Mouse (Mus musculus): Measurements from ENCODE around the gene Lin37.

Gene Lin37

DNA sequence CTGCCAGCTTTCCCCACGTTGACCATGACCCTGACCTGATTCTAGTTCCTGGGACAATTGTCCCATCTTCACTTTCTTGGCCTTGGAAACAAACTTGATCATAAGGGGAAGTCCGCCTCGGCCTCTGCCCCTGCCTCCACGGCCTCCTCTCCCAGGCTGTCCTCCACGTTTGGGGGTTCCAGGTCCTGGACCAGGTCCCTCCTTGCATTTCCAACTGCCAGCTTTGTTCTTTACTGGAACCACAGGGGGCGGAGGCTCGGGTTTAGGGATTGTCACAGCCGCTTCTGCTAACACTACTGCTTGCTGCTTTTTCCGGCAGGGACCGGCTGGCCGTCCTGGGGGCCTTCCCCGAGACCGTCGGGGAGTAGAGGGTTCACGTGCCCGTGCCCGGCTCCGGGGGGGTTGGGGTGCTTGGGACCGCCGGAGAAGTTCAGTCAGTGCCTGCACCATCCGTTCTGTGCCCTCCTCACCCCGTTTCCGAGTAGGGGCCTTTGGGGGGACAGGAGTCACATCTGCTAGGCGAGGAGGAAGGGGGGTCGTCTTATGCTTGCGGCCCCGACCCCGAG is 26.9 kb upstream of the Lin37 start:
- peak; percentile 39 to 42 for DNase-seq

DNA sequence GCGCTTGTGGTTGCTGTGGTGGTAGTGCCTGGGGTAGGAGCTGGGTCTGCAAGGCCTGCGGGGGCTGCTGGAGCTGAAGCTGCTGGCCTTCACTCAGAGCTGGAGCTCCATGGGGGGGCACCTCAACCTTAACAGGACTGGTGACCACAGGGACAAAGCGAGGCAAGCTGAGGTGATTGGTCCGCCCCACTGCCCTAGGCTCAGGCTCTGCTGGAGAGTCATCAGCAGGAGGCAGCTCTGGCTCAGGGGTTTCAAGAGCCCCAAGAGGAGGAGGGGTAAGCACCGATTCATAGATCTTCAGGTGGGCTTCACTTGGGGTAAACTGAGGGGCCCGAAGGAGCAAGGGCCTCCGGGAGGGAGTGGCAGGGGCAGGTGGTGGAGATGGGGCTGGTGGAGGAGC is 25.5 kb upstream of the Lin37 start:
- no peak for DNase-seq

DNA sequence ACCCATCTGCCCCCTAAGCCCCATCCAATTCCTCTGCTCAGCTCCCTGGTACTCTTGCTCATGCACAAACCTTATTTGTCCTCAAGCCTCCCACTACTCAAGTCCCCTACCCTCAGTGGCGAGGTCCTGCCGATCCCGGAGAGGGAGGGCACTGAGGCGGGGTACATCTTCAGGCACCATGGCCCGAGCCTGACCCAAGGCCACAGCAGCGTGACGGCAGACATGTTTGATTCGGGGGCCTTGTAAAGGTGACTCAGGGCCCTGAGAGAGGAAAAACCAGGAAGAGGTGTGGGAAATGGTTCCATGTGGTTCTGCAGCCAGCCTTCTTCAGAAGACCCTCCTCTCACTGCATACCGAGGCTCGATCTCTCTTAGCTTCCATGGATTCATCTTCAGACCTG is 24.7 kb upstream of the Lin37 start:
- no peak for DNase-seq

DNA sequence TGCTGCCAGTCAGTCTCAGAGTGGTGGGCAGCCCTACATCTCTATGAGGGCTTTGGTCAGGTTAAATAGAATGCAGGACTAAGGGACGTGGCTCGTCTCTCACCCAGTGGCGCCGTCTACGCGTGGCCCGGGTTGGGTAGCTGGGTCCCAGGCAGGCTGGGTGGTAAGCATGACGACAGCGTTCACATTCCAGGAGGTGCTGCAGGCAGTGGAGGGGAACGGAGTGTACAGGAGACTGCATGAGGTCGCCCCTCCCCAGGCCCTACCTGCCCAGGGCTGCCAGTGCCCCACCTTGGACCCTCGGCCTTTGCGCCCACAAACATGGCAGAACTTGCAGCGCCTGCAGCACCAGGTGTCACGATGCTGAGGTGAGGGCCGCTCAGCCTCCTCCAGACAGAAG is 21.9 kb upstream of the Lin37 start:
- DNase-seq: no peak

DNA sequence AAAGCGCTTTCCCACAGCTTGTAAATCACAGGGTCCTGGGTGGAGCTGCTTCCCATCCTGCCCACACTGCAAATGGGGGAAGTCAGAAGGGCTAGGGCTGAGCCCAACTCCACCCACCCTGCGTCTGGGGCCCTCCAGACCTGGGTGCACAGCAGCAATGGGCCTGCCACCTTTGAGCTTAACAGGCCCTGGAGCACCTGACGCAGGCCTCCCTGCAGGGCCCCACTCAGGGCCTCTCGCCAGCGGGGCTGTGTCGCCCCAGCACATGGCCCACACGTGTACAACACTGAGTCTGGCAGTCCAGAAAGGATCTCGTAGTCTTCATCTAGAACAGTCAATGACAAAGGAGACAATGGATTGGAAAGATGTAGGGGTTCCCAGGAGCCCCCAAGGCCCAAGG is 20.3 kb upstream of the Lin37 start:
- no peak for DNase-seq

DNA sequence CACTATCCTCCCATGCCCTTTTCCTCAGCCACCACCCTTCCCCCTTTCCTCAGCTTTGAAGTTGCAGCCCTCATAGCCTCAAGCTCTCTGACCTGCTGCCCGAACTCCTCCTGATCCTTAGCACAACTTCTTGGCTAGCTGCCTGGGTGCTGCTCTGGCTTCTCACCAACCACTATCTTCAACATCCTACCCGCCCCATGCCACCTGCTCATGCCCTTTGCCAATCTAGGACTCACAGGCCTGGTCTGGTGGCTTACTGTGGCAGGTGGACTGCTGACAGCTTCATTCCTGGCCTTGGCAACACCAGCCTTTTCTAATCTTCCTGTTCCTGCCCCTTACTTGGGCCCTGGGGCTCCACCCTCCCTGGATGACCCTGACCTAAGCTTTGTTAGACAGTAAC is 13.3 kb upstream of the Lin37 start:
- DNase-seq: peak; percentile 86 to 87

GRCm38 (mm10) chr7:30572389-30572788 is 12.8 kb upstream of the Lin37 start:
- DNase-seq: no peak

DNA sequence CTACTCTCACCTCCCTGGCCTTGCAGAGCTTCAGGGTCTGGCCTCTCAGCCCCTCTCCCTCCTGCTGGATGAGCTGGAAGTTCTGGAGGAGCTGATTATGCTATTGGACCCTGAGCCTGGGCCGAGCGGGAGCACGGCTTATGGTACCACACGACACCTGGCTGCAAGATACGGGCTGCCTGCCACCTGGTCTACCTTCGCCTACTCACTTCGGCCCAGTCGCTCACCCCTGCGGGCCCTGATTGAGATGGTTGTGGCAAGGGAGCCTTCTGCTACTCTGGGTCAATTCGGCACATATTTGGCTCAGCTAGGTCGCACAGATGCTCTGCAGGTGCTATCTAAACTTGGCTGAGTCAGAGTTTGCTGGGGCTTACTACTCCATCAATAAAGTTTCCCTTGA is 7.9 kb upstream of the Lin37 start:
- DNase-seq: no peak

GRCm38 (mm10) chr7:30566033-30566432 is 6.4 kb upstream of the Lin37 start:
- DNase-seq: peak in 1 of 2 experiments; percentile 8

DNA sequence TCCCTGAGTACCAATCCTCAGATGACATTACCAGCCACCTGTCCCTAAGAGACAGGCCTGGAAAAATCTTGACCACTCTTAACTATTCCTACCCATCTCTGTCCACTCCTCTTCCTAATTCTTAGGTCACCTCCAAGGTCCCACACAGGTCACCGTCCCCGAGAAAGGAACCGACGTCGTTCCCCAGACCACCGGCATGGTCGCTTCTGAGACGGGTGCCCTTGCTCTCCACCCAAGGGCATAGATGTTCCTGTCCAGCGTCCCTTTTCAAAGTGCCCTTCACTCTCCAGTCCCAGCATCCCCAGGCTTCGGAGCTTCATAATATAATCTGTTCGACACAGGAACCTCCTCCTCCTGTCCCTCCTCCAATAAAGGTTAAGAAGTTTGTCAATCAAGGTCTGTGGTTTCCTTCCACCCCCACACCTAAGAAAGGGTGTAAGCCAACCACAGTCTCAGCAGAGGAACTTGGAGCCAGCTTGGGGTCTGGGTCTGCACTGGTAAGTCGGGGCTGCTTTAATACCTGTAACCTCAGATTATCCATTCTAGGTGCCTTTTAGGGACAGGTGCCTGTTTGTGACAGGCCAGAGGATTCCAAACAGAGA is 5.4 kb upstream of the Lin37 start, which contains the start of gene Igflr1:
TSS of gene Igflr1 (plus strand) at position 458 of the 602 bp plus-strand sequence.
- no peak for DNase-seq

GRCm38 (mm10) chr7:30563906-30564280 is 4.3 kb upstream of the Lin37 start:
- DNase-seq: no peak

- DNase-seq: peak; percentile 97 to 98
Measured at GRCm38 (mm10) chr7:30563117-30563905, 3.7 kb upstream of the Lin37 start, which contains the start of the genes U2af1l4, Gm49396 and Psenen. Gene U2af1l4 (plus strand): TSS chr7:30563301. Gene Gm49396 (plus strand): TSS chr7:30563344. Gene Psenen (minus strand): TSS chr7:30563627.

DNA sequence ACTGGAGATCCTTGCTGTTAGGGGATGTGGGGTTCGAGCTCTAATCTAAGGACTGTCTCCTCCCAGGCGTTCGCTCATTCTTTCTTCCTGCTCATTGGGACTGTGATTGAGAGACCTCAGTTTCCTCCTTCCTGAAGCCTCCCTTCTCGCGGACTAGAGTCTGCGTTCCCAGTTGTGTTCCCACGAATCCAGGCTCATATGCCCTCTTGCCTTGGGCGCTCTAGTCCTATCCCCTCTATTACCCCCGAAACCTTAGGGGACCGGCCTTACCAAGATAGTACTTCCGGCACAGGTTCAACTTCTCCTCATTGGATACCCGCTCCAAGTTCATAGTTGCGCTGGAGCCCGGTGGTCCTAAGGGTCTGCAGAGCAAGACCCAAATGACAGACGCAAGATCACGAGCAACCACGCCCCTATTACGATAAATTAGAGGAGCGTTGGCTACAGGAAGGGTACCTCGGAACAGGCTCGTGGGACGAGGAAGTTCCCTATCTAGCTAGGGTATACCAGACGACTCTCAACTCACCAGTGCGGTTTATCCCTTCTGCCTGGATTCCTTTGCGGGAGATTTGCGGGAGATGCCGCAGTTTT is 3.0 kb upstream of the Lin37 start:
- DNase-seq: peak in 1 of 2 experiments; percentile 45

DNA sequence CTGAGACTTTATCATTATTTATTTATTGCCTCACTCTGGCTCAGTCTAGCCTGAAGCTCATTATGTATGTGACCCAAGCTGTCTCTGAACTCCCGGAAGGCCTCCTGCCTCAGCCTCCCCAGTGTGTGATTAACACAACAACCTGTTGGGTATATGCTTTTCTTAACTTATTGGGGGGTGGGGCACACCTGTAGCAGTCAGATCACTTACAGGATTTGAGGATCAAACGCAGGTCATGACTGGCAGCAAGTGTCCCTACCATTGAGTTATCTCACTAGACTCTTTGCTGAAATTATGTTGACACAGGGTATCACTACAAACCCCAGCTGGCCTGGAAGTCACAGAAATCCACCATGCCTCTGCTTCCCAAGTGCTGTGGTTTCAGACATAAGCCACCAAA is 658 bp upstream of the Lin37 start:
- DNase-seq: no peak

- peak in 1 of 2 experiments; percentile 30 for DNase-seq
Measured at GRCm38 (mm10) chr7:30558656-30559442, 789 bp downstream of the Lin37 start.

DNA sequence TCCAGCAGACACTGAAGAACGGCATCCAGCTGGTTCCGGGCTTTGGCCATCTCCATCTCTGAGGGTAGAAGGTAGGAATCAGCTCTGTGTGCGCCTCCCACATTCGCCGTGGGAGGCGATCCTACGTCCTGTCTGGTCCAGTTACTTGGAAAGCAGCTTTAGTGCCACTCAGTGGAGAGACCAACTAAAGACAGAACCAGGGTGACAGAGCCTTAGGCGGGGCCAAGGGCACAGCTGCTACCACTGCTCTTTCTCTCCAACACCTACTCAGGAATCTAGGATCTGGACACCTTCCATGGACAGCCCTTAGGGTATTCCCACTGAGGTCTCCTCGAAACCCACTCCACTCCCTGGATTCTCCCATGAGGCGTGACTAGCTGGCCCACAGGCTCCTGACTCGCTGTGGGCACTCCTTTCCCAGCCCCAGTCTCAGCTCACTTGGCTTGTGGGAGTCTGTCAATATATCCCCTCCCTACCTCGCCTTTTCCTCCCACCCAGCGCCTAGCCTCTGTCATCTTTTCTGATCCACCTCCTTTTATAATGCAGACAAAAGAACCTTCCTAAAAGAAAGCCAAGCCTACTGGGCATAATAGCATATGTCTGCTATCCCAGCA is 1.6 kb downstream of the Lin37 start:
- DNase-seq: peak in 1 of 2 experiments; percentile 15

DNA sequence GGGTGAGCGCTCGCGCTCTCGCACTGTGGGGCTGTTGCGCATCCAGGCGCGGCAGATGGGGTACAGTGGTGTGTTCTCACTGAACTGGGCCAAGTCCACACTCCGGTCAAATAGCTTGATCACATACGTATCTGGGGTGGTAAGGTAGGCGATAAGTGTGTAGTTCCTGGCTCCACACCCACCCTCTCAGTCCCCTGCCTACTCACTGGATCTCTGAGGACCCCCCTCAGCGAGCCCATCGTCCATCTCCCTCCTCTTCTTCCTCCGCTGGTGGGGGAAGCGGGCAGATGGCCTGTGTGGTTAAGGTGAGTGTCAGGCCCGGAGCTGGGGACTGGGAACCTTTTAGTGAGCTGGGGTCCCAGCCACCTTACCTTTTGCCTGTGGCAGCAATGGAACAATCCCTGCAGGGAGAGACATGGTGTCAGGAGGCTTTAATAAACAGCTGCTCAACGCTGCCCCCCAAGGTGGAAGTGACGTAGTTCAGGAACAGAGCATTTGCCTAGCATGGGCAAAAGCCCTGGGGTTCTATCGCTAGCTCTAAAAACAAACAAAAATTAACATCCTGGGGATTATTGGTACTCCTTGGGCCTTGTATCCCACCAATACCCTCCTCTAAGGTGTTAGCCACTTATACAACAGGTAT is 2.6 kb downstream of the Lin37 start:
- peak in 1 of 2 experiments; percentile 52 for DNase-seq

- no peak for DNase-seq
Measured at GRCm38 (mm10) chr7:30553810-30554584, 5.6 kb downstream of the Lin37 start.

- DNase-seq: peak; percentile 71 to 72
Measured at GRCm38 (mm10) chr7:30553021-30553589, 6.5 kb downstream of the Lin37 start.

Measured in cerebellum, postnatal 10 days (tissue).